Mouse (Mus musculus) MEL-GATA-1-ER (cell line): ENCODE measurements around the gene Atp1a1.

Source experiments
- DNase-seq: peaks from one replicate; pipeline ENCODE4 v3.0.0-alpha.2; 2012; ENCODE audit warnings: low read depth; ENCODE audit errors: extremely low read depth

Atp1a1 gene

GRCm38 (mm10) chr3:101594982-101595381 lies 9.5 kb downstream of the Atp1a1 start:
- no peak for DNase-seq

GRCm38 (mm10) chr3:101593266-101593651 lies 11.2 kb downstream of the Atp1a1 start:
- DNase-seq: no peak

GRCm38 (mm10) chr3:101592281-101593265 lies 11.9 kb downstream of the Atp1a1 start:
- DNase-seq: no peak

GRCm38 (mm10) chr3:101590380-101590779 lies 14.1 kb downstream of the Atp1a1 start:
- no peak for DNase-seq

GRCm38 (mm10) chr3:101588299-101588698 lies 16.2 kb downstream of the Atp1a1 start:
- DNase-seq: no peak

GRCm38 (mm10) chr3:101586794-101587193 lies 17.7 kb downstream of the Atp1a1 start:
- DNase-seq: no peak

- DNase-seq: no peak
Measured at GRCm38 (mm10) chr3:101578072-101578471, 26.4 kb downstream of the Atp1a1 start.

- DNase-seq: no peak
Measured at GRCm38 (mm10) chr3:101577361-101577760, 27.1 kb downstream of the Atp1a1 start.

- DNase-seq: no peak
Measured at GRCm38 (mm10) chr3:101575527-101576085, 28.9 kb downstream of the Atp1a1 start.

GRCm38 (mm10) chr3:101574463-101575193 lies 29.9 kb downstream of the Atp1a1 start:
- no peak for DNase-seq

- DNase-seq: no peak
Measured at GRCm38 (mm10) chr3:101572991-101573390, 31.5 kb downstream of the Atp1a1 start.

- no peak for DNase-seq
Measured at GRCm38 (mm10) chr3:101572174-101572626, 32.3 kb downstream of the Atp1a1 start.

- DNase-seq: no peak
Measured at GRCm38 (mm10) chr3:101571515-101572130, 32.9 kb downstream of the Atp1a1 start.

- peak; percentile 37 for DNase-seq
Measured at GRCm38 (mm10) chr3:101570747-101571514, 33.6 kb downstream of the Atp1a1 start.

- no peak for DNase-seq
Measured at GRCm38 (mm10) chr3:101570246-101570645, 34.2 kb downstream of the Atp1a1 start.

- no peak for DNase-seq
Measured at GRCm38 (mm10) chr3:101568627-101569026, 35.9 kb downstream of the Atp1a1 start.

- no peak for DNase-seq
Measured at GRCm38 (mm10) chr3:101564011-101564410, 40.5 kb downstream of the Atp1a1 start.

GRCm38 (mm10) chr3:101562510-101563209 lies 41.8 kb downstream of the Atp1a1 start:
- peak; percentile 91 for DNase-seq

GRCm38 (mm10) chr3:101561948-101562347 lies 42.5 kb downstream of the Atp1a1 start:
- no peak for DNase-seq
